Mouse (Mus musculus) brain, embryonic 14.5 days (tissue): ENCODE results near the gene Tcf25.

Experiments used
- CTCF ChIP-seq: fragments of 200-500 bp; IDR thresholded peaks from 2 replicates; pipeline ENCODE4 v1.5.1; 2012; ENCODE audit warnings: inconsistent platforms, mild to moderate bottlenecking, moderate library complexity, borderline replicate concordance; ENCODE audit not compliant: insufficient read depth, insufficient read length; ENCODE audit errors: extremely low read depth
- POLR2A ChIP-seq: fragments of 200-500 bp; IDR thresholded peaks from 2 replicates; pipeline ENCODE4 v1.6.1; 2012; ENCODE audit warnings: mild to moderate bottlenecking, inconsistent platforms, borderline replicate concordance; ENCODE audit not compliant: poor library complexity, insufficient read depth, insufficient read length, severe bottlenecking; ENCODE audit errors: extremely low read depth

DNA sequence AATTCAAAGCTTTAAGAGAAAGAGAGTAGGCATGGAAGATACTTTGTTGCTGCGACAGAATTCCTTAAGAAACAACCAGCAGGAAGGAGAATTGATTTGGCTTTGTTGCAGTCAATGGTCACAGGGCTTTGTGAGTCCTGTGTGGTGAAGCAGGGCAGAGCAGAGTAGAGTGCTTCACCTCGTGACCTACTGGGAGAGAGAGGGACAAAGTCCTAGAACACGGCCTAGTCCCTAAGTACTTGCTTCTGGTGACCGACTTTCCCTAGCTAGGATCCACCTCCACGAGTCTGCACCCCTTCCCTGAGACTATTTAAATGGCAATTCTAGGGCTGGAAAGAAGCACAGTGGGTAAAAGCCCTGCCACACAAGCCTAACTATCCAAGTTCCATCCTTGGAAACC is 43.6 kb upstream of the Tcf25 start:
- TF ChIP-seq POLR2A, result no peak
- no peak for TF ChIP-seq CTCF
